29 mouse cellular contexts compared by ENCODE assay signal in genomic region chr2:49510832-49511231, GRCm38 (mm10). TPM values are rescaled to one million over a fixed set of nuclear protein-coding genes. Genes with fewer than 3 reads are reported as not detected.
A peak's percentile ranks its signal among the peaks of the same experiment; 100 is the strongest.
DNase-seq lines count a peak whose midpoint lies in the region; ATAC-seq and TF ChIP-seq lines count a peak whose summit lies in the region.
"Had no signal": no experiment of that assay in that cellular context is flagged by ENCODE, and none has a peak within 500 bp of the region (broad histone marks: within the 10 kb centered on the region; RNA-seq: fewer than 3 reads in every experiment).

No protein-coding gene starts in this region.

- no peak for DNase-seq in forebrain, embryonic 11.5 days (ENCODE audit: low spot score)
- DNase-seq in midbrain, embryonic 10.5 days (ENCODE audit: low spot score) = no peak
- peak; percentile 43 for DNase-seq in brain, embryonic 14.5 days (ENCODE audit: low read depth)
- peak; percentile 20 for DNase-seq in embryonic facial prominence, embryonic 14.5 days (ENCODE audit: low spot score)
- DNase-seq in urinary bladder, postnatal 14 days (ENCODE audit: low spot score) = no peak
- DNase-seq: adrenal gland, postnatal 25 days; cerebellum, adult 2 months; cerebellum, postnatal 14 days; gastrocnemius, adult 2 months; gastrocnemius, postnatal 36 days; heart, adult 18-20 months; heart, postnatal 36 days; kidney, postnatal 14 days; layer of hippocampus, adult 9-11 months; right cerebral cortex, postnatal 4 days; thymus, adult 18-20 months; thymus, postnatal 25 days had no signal

- no peaks in the 10 kb centered on the region for H3K36me3 ChIP-seq in forebrain, embryonic 15.5 days
- H3K36me3 ChIP-seq in forebrain, embryonic 11.5 days (ENCODE audit: control insufficient read depth, insufficient read depth, low read length) = no peaks in the 10 kb centered on the region
- no peaks in the 10 kb centered on the region for H3K36me3 ChIP-seq in midbrain, embryonic 13.5 days
- no peaks in the 10 kb centered on the region for H3K36me3 ChIP-seq in midbrain, embryonic 10.5 days
- H3K36me3 ChIP-seq in embryonic facial prominence, embryonic 14.5 days (ENCODE audit: control insufficient read depth, insufficient read depth, low read length) = no peaks in the 10 kb centered on the region
- H3K36me3 ChIP-seq: lung, embryonic 15.5 days; midbrain, embryonic 12.5 days had no signal

- no peak for TF ChIP-seq CTCF in brain, embryonic 14.5 days (IDR thresholded peaks at IDR 0.05; ENCODE audit: borderline replicate concordance, extremely low read depth, insufficient read depth, insufficient read length)

- no peaks in the 10 kb centered on the region for H3K27me3 ChIP-seq in forebrain, embryonic 15.5 days
- H3K27me3 ChIP-seq in forebrain, embryonic 11.5 days (ENCODE audit: control insufficient read depth, insufficient read depth, low read length) = no peaks in the 10 kb centered on the region
- H3K27me3 ChIP-seq in midbrain, embryonic 13.5 days = no peaks in the 10 kb centered on the region
- H3K27me3 ChIP-seq in midbrain, embryonic 10.5 days (ENCODE audit: low read depth, poor library complexity, severe bottlenecking) = no peaks in the 10 kb centered on the region
- no peaks in the 10 kb centered on the region for H3K27me3 ChIP-seq in embryonic facial prominence, embryonic 14.5 days (replicated peaks; ENCODE audit: control insufficient read depth, insufficient read depth, low read length)
- H3K27me3 ChIP-seq: limb, embryonic 12.5 days; lung, embryonic 15.5 days; midbrain, embryonic 12.5 days had no signal

- WGBS in forebrain, embryonic 15.5 days = 29% methylated on average over 1 of the region's 1 CpGs
- WGBS in forebrain, embryonic 11.5 days = 41% methylated on average over 1 of the region's 1 CpGs
- 43% methylated on average over 1 of the region's 1 CpGs for WGBS in midbrain, embryonic 13.5 days
- WGBS in midbrain, embryonic 10.5 days = 54% methylated on average over 1 of the region's 1 CpGs
- 25% methylated on average over 1 of the region's 1 CpGs for WGBS in embryonic facial prominence, embryonic 14.5 days

- TF ChIP-seq POLR2A in brain, embryonic 14.5 days (IDR thresholded peaks at IDR 0.05; ENCODE audit: borderline replicate concordance, extremely low read depth, insufficient read depth, insufficient read length, poor library complexity, severe bottlenecking) = no peak

- no peak overlapping the region for H3K9ac ChIP-seq in forebrain, embryonic 15.5 days (replicated peaks)
- no peak overlapping the region for H3K9ac ChIP-seq in forebrain, embryonic 11.5 days (ENCODE audit: low read length)
- no peak overlapping the region for H3K9ac ChIP-seq in midbrain, embryonic 13.5 days (replicated peaks)
- no peak overlapping the region for H3K9ac ChIP-seq in embryonic facial prominence, embryonic 14.5 days (ENCODE audit: low read depth, low read length)
- H3K9ac ChIP-seq: limb, embryonic 12.5 days; lung, embryonic 15.5 days; midbrain, embryonic 12.5 days had no signal

- H3K9me3 ChIP-seq in forebrain, embryonic 15.5 days = no peaks in the 10 kb centered on the region
- H3K9me3 ChIP-seq in forebrain, embryonic 11.5 days (ENCODE audit: control insufficient read depth, low read length) = no peaks in the 10 kb centered on the region
- no peaks in the 10 kb centered on the region for H3K9me3 ChIP-seq in midbrain, embryonic 13.5 days
- H3K9me3 ChIP-seq in midbrain, embryonic 10.5 days (replicated peaks) = no peaks in the 10 kb centered on the region
- no peaks in the 10 kb centered on the region for H3K9me3 ChIP-seq in embryonic facial prominence, embryonic 14.5 days (ENCODE audit: control insufficient read depth, low read length)
- H3K9me3 ChIP-seq: forebrain, embryonic 10.5 days; limb, embryonic 12.5 days; lung, embryonic 15.5 days; midbrain, embryonic 12.5 days had no signal

- H3K4me2 ChIP-seq in forebrain, embryonic 15.5 days (replicated peaks) = no peak overlapping the region
- H3K4me2 ChIP-seq in forebrain, embryonic 11.5 days (ENCODE audit: low read depth, low read length, severe bottlenecking) = no peak overlapping the region
- no peak overlapping the region for H3K4me2 ChIP-seq in midbrain, embryonic 13.5 days (replicated peaks)
- no peak overlapping the region for H3K4me2 ChIP-seq in embryonic facial prominence, embryonic 14.5 days (ENCODE audit: low read depth, low read length)
- H3K4me2 ChIP-seq: heart, embryonic 11.5 days; limb, embryonic 12.5 days; liver, embryonic 11.5 days; lung, embryonic 15.5 days; midbrain, embryonic 12.5 days had no signal

- no peak overlapping the region for H3K4me3 ChIP-seq in forebrain, embryonic 15.5 days
- no peak overlapping the region for H3K4me3 ChIP-seq in forebrain, embryonic 11.5 days (ENCODE audit: low read depth, low read length)
- H3K4me3 ChIP-seq in midbrain, embryonic 13.5 days (replicated peaks) = no peak overlapping the region
- H3K4me3 ChIP-seq in midbrain, embryonic 10.5 days = no peak overlapping the region
- no peak overlapping the region for H3K4me3 ChIP-seq in embryonic facial prominence, embryonic 14.5 days (ENCODE audit: low read depth, low read length)
- H3K4me3 ChIP-seq: forebrain, embryonic 10.5 days; gastrocnemius, adult 2 months; limb, embryonic 12.5 days; lung, embryonic 15.5 days; midbrain, embryonic 12.5 days; myocyte had no signal

- H3K27ac ChIP-seq in forebrain, embryonic 15.5 days (replicated peaks) = peak overlapping the region; percentile 31; the same call in 1 of the 2 replicates
- H3K27ac ChIP-seq in forebrain, embryonic 11.5 days (ENCODE audit: low read depth, low read length) = no peak overlapping the region
- H3K27ac ChIP-seq in midbrain, embryonic 13.5 days = peak overlapping the region; percentile 22; the same call in 1 of the 2 replicates
- H3K27ac ChIP-seq in midbrain, embryonic 10.5 days (replicated peaks) = no peak overlapping the region
- 0 out of 2 replicates have a peak overlapping the region, but pooled peaks have one; percentile 16 for H3K27ac ChIP-seq in embryonic facial prominence, embryonic 14.5 days (replicated peaks; ENCODE audit: low read depth, low read length)
- H3K27ac ChIP-seq: forebrain, embryonic 10.5 days; gastrocnemius, adult 2 months; limb, embryonic 12.5 days; lung, embryonic 15.5 days; midbrain, embryonic 12.5 days; stomach, postnatal 0 days had no signal

- H3K4me1 ChIP-seq in forebrain, embryonic 15.5 days = peaks cover 25% of the 10 kb centered on the region
- no peaks in the 10 kb centered on the region for H3K4me1 ChIP-seq in forebrain, embryonic 11.5 days (replicated peaks; ENCODE audit: control insufficient read depth, insufficient read depth, low read length)
- peaks cover 24% of the 10 kb centered on the region for H3K4me1 ChIP-seq in midbrain, embryonic 13.5 days (replicated peaks)
- no peaks in the 10 kb centered on the region for H3K4me1 ChIP-seq in midbrain, embryonic 10.5 days
- peaks cover 8% of the 10 kb centered on the region; the same call in 1 of the 2 replicates for H3K4me1 ChIP-seq in embryonic facial prominence, embryonic 14.5 days (ENCODE audit: control insufficient read depth, insufficient read depth, low read length)

- ATAC-seq in forebrain, embryonic 15.5 days (replicated peaks) = no peak
- no peak for ATAC-seq in forebrain, embryonic 11.5 days (replicated peaks; ENCODE audit: low FRiP score)
- ATAC-seq in midbrain, embryonic 13.5 days = peak; percentile 55; the same call in 1 of the 2 replicates
- peak; percentile 61; the same call in 1 of the 2 replicates for ATAC-seq in embryonic facial prominence, embryonic 14.5 days (ENCODE audit: low read depth)
- ATAC-seq: CD4-positive, CD25-positive, alpha-beta regulatory T cell, adult 4 months; intestine, embryonic 16.5 days had no signal

RNA-seq across cellular contexts. Expression of gene Epc2, which starts 59.5 kb away (rescaled TPM):
- 13.2 and 15.4 TPM in 2 replicates for polyA plus RNA-seq in forebrain, embryonic 15.5 days (2015; fragmentation: Nextera tagmentation; extraction: Ambion mirVana)
- polyA plus RNA-seq in forebrain, embryonic 11.5 days (2014; fragmentation: Nextera tagmentation; extraction: Ambion mirVana) = 12.3 and 14.4 TPM in 2 replicates
- polyA plus RNA-seq in midbrain, embryonic 13.5 days (2015; fragmentation: Nextera tagmentation; extraction: Ambion mirVana) = 13.6 and 15.1 TPM in 2 replicates
- polyA plus RNA-seq in midbrain, embryonic 10.5 days (2016; fragmentation: Nextera tagmentation; extraction: Ambion mirVana) = 6.1 and 6.8 TPM in 2 replicates
- polyA plus RNA-seq in brain, embryonic 14.5 days (2012; rRNA removed) = 30.2 and 40.0 TPM in 2 replicates
- polyA plus RNA-seq in embryonic facial prominence, embryonic 14.5 days (2014; fragmentation: Nextera tagmentation; extraction: Ambion mirVana) = 8.3 and 9.7 TPM in 2 replicates

Comparison
In these comparisons a context has a peak if more than half of its experiments do, and no peak if none do; other contexts are left out.
1. H3K27ac ChIP-seq: peak in forebrain, embryonic 15.5 days (single experiment), midbrain, embryonic 13.5 days (single experiment) and embryonic facial prominence, embryonic 14.5 days (single experiment); none in forebrain, embryonic 11.5 days (single experiment) and midbrain, embryonic 10.5 days (single experiment).
2. ATAC-seq: peak in midbrain, embryonic 13.5 days (single experiment) and embryonic facial prominence, embryonic 14.5 days (single experiment); none in forebrain, embryonic 15.5 days (single experiment) and forebrain, embryonic 11.5 days (single experiment).
3. DNase-seq: peak in brain, embryonic 14.5 days (single experiment) and embryonic facial prominence, embryonic 14.5 days (single experiment); none in forebrain, embryonic 11.5 days (single experiment), midbrain, embryonic 10.5 days (single experiment) and urinary bladder, postnatal 14 days (single experiment).